Mouse (Mus musculus): ENCODE measurements around the gene Slc25a38. TPM values are rescaled to one million over a fixed set of nuclear protein-coding genes. Genes with fewer than 3 reads are reported as not detected.
A peak's percentile ranks its signal among the peaks of the same experiment; 100 is the strongest.

The Slc25a38 gene
- total RNA-seq, 2 experiments from 2014 or later = 10.2 to 11.7 TPM

DNA sequence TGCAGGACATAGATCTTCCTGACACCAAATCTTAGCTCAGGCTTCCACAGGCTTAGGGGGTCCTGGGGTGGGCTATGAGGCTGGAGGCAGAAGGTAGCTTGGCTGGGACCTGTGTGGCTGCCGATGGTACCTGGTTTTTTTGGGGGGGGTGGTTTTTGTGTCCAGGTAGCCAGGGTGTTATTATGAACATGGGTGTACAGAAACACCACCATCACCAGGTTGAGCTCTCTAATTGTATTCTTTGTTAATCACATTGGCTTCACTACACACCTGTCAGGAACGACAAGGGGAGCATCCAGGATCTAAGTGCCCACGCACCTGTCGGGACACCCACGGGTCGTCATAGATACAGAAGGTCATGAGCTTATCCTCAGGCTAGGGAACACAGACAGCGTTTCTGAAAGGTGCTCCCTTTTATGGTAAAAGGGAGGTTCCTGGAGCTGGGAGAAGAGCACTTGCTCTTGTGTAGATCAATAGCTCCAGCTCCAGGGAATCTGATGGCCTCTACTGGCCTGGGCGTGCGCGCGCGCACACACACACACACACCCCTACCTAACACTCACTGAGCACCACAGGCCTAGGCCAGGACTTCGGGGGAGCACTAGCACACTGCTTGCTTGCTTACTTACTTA lies 24.5 kb downstream of the Slc25a38 start:
- no peak for DNase-seq
- intact Hi-C loops (cut with DNase I) = loop anchor here (10.0 kb wide), 1 partner anchor 360 kb away; the partner anchor contains the start of gene Eif1b

DNA sequence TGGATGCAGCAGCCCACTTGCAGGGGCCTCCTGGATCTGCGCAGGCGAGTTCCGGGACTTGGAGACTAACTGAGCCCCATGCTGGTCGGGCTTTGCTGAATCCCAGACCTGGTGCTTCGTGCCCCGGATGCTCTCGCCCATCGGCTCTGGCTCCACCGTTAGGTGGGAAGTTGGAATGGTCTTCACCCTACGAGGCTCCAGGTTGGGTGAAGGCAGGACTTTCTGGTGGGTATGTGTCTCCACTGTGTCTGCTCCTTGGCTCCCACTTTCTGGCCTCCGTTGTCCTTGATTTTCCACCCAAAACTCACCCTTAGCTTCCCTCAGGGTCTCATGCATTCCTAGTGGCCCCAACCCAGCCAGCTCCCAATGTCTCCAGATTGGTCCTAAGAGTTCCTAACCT lies 25.3 kb downstream of the Slc25a38 start:
- DNase-seq = no peak

DNA sequence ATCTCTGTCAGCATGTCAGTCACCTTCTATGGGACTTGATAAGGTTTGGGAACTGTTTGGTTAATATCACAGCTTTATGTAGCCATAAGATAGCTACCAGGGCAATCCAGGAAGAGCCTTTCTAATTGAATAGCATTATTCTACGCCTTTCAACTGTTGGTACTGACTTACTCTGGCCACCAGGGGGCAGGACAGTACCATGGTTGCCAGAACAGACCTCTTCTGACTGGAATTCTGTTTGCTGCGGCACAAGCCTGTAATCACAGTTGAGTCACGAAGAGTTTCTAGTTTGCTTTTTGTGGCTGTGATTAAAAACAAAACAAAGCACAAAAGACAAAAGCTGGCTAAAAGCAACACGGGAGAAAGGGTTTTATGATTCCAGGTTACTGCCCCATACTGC lies 30.5 kb downstream of the Slc25a38 start:
- peak; percentile 80 to 90 for DNase-seq
- intact Hi-C loops (cut with DNase I) = loop anchor here (1.0 kb wide), 3 partner anchors 31 to 285 kb away; no protein-coding TSS in a partner anchor

More for the DNA sequence above, 25.3 kb downstream of the Slc25a38 start:
- intact Hi-C loops (cut with DNase I) = loop anchor here (10.0 kb wide), 1 partner anchor 359 kb away; the partner anchor contains the start of gene Eif1b

DNA sequence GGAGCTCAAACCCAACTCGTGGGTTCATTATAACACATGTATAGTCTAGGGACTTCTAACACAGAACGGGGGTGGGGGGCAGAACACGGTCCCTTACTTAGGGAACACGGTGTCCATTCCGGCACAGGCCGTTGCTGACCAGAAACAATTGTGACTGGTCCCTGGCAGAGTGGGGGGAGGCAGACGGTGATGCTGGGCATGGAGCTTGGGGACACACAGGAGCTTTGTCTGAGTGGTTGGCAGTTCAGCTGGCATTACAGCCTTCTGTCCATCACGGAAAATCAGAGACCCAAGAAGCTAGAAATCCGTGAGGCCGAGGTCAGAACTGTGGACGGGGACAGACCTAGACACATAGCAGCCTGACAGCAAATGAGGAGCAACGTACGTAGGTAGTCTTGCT lies 34.3 kb downstream of the Slc25a38 start:
- DNase-seq = no peak
- intact Hi-C loops (cut with DNase I) = no loop called here

DNA sequence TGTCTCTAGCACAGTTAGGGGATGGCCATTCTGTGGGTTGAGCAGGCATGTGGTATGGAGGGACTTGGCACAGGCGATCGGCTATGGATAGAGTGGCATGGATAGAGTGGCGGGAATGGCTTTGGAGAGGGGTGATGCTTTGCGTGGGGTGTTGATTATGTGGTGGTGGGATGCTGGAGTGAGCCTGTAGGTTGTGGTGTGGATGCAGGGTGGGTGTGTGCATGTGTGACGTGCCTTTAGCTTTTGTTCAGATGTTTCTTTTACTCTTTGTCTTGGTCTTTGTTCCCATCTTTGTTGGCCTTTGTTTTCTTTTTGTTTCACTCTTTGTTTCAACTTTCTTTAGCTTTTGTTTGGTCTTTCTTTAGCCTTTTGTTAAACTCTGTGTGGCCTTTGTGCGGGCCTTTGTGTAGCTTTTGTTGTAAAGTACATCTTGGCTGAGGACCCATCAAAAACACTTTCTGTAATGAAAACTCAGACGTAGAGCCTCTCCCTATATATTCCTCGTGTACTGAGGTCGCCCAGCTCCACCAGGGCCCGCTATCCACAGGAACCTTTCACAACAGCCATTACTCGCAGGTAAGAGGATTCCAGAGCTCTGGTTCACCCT lies 39.2 kb downstream of the Slc25a38 start, which contains the start of gene Mobp:
Gene Mobp (plus strand): TSS at position 486 of the 607 bp plus-strand sequence.
- no peak for DNase-seq
- intact Hi-C loops (cut with DNase I) = no loop called here

DNA sequence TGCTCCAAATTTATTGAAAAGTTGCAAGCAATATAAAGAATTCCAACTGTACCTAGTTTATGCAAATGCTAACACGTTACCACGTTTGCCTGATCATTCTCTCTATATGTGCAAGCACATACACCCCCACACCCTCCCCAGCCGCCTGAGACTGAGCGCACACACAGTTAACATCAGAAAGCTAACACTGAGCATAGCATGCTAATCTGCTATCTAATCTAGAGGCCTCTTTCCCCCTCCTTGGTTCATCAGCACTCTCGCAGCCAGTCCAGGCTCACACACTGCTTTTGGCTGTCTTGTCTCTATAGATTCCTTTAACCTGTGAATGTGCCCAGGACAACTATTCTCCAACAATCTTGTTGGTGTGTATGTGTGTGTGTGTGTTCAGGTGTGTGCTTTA lies 41.0 kb downstream of the Slc25a38 start:
- no peak for DNase-seq
- intact Hi-C loops (cut with DNase I) = no loop called here

DNA sequence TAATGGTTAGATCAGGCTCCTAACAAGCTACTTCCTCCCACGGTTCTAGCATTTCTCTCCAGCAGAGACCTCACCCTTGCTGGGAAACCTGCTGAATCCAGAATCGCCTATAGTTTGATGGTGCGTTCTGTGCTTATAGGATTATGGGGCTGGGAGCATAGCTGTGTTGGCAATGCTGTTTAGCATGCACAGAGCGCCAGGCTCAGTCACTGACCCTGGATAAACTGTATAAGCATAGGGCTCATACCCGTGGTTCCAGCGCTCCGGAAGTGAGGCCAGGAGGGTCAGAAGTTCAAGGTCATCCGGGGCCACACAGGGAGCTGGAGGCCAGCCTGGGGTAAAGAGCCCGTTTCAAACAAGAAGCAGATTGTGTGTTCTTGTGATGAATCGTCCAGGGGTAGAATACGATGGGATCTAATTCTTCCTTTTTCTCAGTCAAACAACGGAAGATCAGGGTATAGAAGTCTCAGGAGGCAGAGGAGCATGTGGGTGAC lies 41.8 kb downstream of the Slc25a38 start:
- intact Hi-C loops (cut with DNase I) = no loop called here

DNA sequence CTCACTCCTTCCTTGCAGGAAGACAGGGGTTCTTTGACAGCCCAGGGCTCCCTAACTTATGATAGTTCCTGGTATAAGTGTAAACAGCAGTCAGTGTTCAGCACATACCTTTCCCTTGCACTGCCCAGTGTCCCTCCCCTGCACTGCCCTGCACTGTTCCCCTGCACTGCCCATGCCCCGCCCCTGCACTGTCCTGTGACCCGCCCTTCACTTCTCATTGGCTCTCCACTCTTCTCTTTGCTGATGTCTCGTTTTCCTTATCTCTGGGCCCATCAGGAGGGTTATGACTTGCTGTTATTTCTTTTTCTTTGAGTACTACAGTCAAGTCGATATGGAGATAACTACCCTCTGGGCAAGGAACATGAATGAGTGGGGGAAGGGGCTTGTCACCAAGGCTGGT lies 47.9 kb downstream of the Slc25a38 start:
- intact Hi-C loops (cut with DNase I) = no loop called here
- DNase-seq = no peak

More for the DNA sequence above, 41.8 kb downstream of the Slc25a38 start:
- no peak for DNase-seq

DNA sequence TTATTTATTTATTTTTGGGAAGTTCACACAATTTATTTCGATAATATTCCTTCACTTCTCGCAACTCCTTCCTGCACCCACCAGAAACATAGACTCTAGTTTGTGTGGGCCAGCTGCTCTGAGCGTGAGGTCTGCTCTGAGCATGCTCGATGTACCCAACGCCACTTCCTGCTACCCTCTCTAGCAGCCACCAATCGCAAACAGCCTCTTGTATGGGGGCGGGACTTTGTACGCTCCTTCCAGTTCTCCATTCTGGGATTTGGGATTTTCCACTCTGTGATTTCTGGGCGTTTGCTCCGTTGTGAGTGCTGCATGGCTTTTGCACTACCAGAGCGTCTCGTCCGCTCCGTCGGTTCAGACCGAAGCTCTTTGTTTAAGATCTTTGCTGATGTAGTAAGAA lies 53.7 kb downstream of the Slc25a38 start:
- intact Hi-C loops (cut with DNase I) = no loop called here
- DNase-seq = no peak

DNA sequence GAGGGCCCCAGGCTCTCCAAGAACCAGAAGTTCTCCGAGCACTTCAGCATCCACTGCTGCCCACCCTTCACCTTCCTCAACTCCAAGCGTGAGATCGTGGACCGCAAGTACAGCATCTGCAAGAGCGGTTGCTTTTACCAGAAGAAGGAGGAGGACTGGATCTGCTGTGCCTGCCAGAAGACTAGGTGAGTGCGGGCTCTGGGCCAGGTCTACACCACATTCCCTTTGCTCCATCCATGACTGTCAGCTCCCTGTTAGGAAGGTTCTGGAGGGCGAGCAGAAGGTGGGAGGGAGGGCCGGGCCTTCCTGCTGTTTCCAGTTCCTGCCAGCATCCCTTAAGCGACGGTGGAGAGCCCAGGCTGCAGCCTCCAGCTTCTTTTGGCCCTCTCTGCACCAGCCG lies 57.7 kb downstream of the Slc25a38 start:
- intact Hi-C loops (cut with DNase I) = no loop called here
- no peak for DNase-seq

DNA sequence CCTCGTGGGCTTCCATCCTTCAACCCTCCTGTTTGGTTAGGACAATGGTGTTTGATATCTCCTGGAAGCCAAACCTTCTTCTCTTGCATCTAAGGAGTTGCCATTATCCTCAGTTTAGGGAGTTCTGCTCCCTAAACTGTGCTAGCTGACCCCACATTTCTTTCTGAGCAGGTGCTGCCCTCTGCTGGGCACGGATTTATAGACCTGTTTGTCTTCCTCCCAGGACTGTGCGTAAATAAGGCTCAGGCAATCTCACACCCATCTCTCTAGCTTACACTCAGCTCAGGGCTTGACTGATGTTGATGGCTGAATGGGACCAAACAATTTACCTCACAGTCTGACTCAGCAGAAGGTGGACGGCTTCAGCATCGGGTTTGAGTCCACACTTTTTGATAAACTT lies 61.1 kb downstream of the Slc25a38 start:
- DNase-seq = peak; percentile 53 to 77
- intact Hi-C loops (cut with DNase I) = loop anchor here (1.0 to 2.0 kb wide), 2 partner anchors 31 to 62 kb away; no protein-coding TSS in a partner anchor

Other genes with a start within 250 kb of the Slc25a38 start
- 10 to 100 TPM; 29.8 to 30.3 TPM for gene Wdr48, start 215.5 kb upstream of the Slc25a38 start, total RNA-seq (2021)
- 10 to 100 TPM; 19.1 to 22.9 TPM for gene Gorasp1, start 172.8 kb upstream of the Slc25a38 start, total RNA-seq (2021)
- not detected for gene Ttc21a, start 172.8 kb upstream of the Slc25a38 start, total RNA-seq (2021)
- gene Csrnp1, start 125.7 kb upstream of the Slc25a38 start, total RNA-seq (2021) = 10 to 100 TPM in 1 of 2 experiments, 1 to 10 TPM in 1; 9.9 to 19.0 TPM
- 100 to 1,000 TPM; 147 to 150 TPM for gene Xirp1, start 86.8 kb upstream of the Slc25a38 start, total RNA-seq (2021)
- gene Cx3cr1, start 40.5 kb upstream of the Slc25a38 start, total RNA-seq (2021) = 1 to 10 TPM; 3.9 to 7.1 TPM
- not detected for gene Ccr8, start 18.3 kb upstream of the Slc25a38 start, total RNA-seq (2021)
- gene Rpsa, start 17.3 kb downstream of the Slc25a38 start, total RNA-seq (2021) = 100 to 1,000 TPM; 624 to 658 TPM
- not detected for gene Mobp, start 39.3 kb downstream of the Slc25a38 start, total RNA-seq (2021)
- gene Myrip, start 191.1 kb downstream of the Slc25a38 start, total RNA-seq (2021) = 1 to 10 TPM; 2.3 to 3.8 TPM